Mouse (Mus musculus): ENCODE measurements around the gene Acsm2.
"Not testable (repeated sequence)": the region's sequence is repeated elsewhere in the genome, so short reads cannot be mapped to it uniquely, and the experiment has no call there.

Acsm2 gene

GRCm38 (mm10) chr7:119550471-119551222 is 3.5 kb upstream of the Acsm2 start:
- in situ Hi-C loops (cut with MboI; ENCODE audit: low pct_unique_long_range_greater_than_20kb in 1 of 2, low sequenced_read_pairs in 2 of 2, unreplicated experiment in 1 of 2), result no loop called here

GRCm38 (mm10) chr7:119559789-119560451 is 5.8 kb downstream of the Acsm2 start:
- in situ Hi-C loops (cut with MboI; ENCODE audit: low pct_unique_long_range_greater_than_20kb in 1 of 2, low sequenced_read_pairs in 2 of 2, unreplicated experiment in 1 of 2), result no loop called here

- in situ Hi-C loops (cut with MboI; ENCODE audit: low pct_unique_long_range_greater_than_20kb in 1 of 2, low sequenced_read_pairs in 2 of 2, unreplicated experiment in 1 of 2), result no loop called here
These were observed 6.3 kb downstream of the Acsm2 start for GRCm38 (mm10) chr7:119560452-119560835.

- in situ Hi-C loops (cut with MboI; ENCODE audit: low pct_unique_long_range_greater_than_20kb in 1 of 2, low sequenced_read_pairs in 2 of 2, unreplicated experiment in 1 of 2), result no loop called here
These were observed 7.3 kb downstream of the Acsm2 start for GRCm38 (mm10) chr7:119561441-119561840.

- in situ Hi-C loops (cut with MboI; ENCODE audit: low pct_unique_long_range_greater_than_20kb in 1 of 2, low sequenced_read_pairs in 2 of 2, unreplicated experiment in 1 of 2), result not testable (repeated sequence)
These were observed 8.3 kb downstream of the Acsm2 start for GRCm38 (mm10) chr7:119562476-119562875.

- in situ Hi-C loops (cut with MboI; ENCODE audit: low pct_unique_long_range_greater_than_20kb in 1 of 2, low sequenced_read_pairs in 2 of 2, unreplicated experiment in 1 of 2), result no loop called here
These were observed 40.5 kb downstream of the Acsm2 start for GRCm38 (mm10) chr7:119594530-119595107.

- in situ Hi-C loops (cut with MboI; ENCODE audit: low pct_unique_long_range_greater_than_20kb in 1 of 2, low sequenced_read_pairs in 2 of 2, unreplicated experiment in 1 of 2), result no loop called here
These were observed 41.2 kb downstream of the Acsm2 start for GRCm38 (mm10) chr7:119595306-119595705.

GRCm38 (mm10) chr7:119596536-119596935 is 42.4 kb downstream of the Acsm2 start:
- in situ Hi-C loops (cut with MboI; ENCODE audit: low pct_unique_long_range_greater_than_20kb in 1 of 2, low sequenced_read_pairs in 2 of 2, unreplicated experiment in 1 of 2), result no loop called here

GRCm38 (mm10) chr7:119601195-119601953 is 47.2 kb downstream of the Acsm2 start:
- in situ Hi-C loops (cut with MboI; ENCODE audit: low pct_unique_long_range_greater_than_20kb in 1 of 2, low sequenced_read_pairs in 2 of 2, unreplicated experiment in 1 of 2), result no loop called here

- in situ Hi-C loops (cut with MboI; ENCODE audit: low pct_unique_long_range_greater_than_20kb in 1 of 2, low sequenced_read_pairs in 2 of 2, unreplicated experiment in 1 of 2), result no loop called here
These were observed 47.8 kb downstream of the Acsm2 start for GRCm38 (mm10) chr7:119601954-119602317.

- in situ Hi-C loops (cut with MboI; ENCODE audit: low pct_unique_long_range_greater_than_20kb in 1 of 2, low sequenced_read_pairs in 2 of 2, unreplicated experiment in 1 of 2), result no loop called here
These were observed 50.9 kb downstream of the Acsm2 start for GRCm38 (mm10) chr7:119604903-119605483.

- in situ Hi-C loops (cut with MboI; ENCODE audit: low pct_unique_long_range_greater_than_20kb in 1 of 2, low sequenced_read_pairs in 2 of 2, unreplicated experiment in 1 of 2), result no loop called here
These were observed 52.0 kb downstream of the Acsm2 start for GRCm38 (mm10) chr7:119605926-119606663.

- in situ Hi-C loops (cut with MboI; ENCODE audit: low pct_unique_long_range_greater_than_20kb in 1 of 2, low sequenced_read_pairs in 2 of 2, unreplicated experiment in 1 of 2), result no loop called here
These were observed 52.5 kb downstream of the Acsm2 start, which contains the start of gene Acsm1 for GRCm38 (mm10) chr7:119606664-119607076. Acsm1 (plus strand) TSS chr7:119607026.

- in situ Hi-C loops (cut with MboI; ENCODE audit: low pct_unique_long_range_greater_than_20kb in 1 of 2, low sequenced_read_pairs in 2 of 2, unreplicated experiment in 1 of 2), result no loop called here
These were observed 53.8 kb downstream of the Acsm2 start for GRCm38 (mm10) chr7:119607796-119608515.

- in situ Hi-C loops (cut with MboI; ENCODE audit: low pct_unique_long_range_greater_than_20kb in 1 of 2, low sequenced_read_pairs in 2 of 2, unreplicated experiment in 1 of 2), result no loop called here
These were observed 62.4 kb downstream of the Acsm2 start for GRCm38 (mm10) chr7:119616531-119616930.

GRCm38 (mm10) chr7:119617593-119617992 is 63.5 kb downstream of the Acsm2 start:
- in situ Hi-C loops (cut with MboI; ENCODE audit: low pct_unique_long_range_greater_than_20kb in 1 of 2, low sequenced_read_pairs in 2 of 2, unreplicated experiment in 1 of 2), result no loop called here

GRCm38 (mm10) chr7:119618209-119618935 is 64.2 kb downstream of the Acsm2 start:
- in situ Hi-C loops (cut with MboI; ENCODE audit: low pct_unique_long_range_greater_than_20kb in 1 of 2, low sequenced_read_pairs in 2 of 2, unreplicated experiment in 1 of 2), result no loop called here

All from mouse embryonic stem cell (cell line).